Comparison of ENCODE assay signal across 10 mouse cellular contexts in genomic region chr15:83998586-83998985, GRCm38 (mm10).
A peak's percentile ranks its signal among the peaks of the same experiment; 100 is the strongest.
DNase-seq lines count a peak whose midpoint lies in the region; ATAC-seq lines count a peak whose summit lies in the region.
"Had no signal": no experiment of that assay in that cellular context is flagged by ENCODE, and none has a peak within 500 bp of the region (broad histone marks: within the 10 kb centered on the region; RNA-seq: fewer than 3 reads in every experiment).

No protein-coding gene starts in this region.

- H3K4me1 ChIP-seq in lung, embryonic 15.5 days: peaks cover 14% of the 10 kb centered on the region
- peaks cover 12% of the 10 kb centered on the region for H3K4me1 ChIP-seq in hindbrain, embryonic 14.5 days (replicated peaks; ENCODE audit: control insufficient read depth, insufficient read depth, low read length)
- H3K4me1 ChIP-seq in neural tube, embryonic 13.5 days (replicated peaks): peaks cover 39% of the 10 kb centered on the region

- H3K4me2 ChIP-seq in lung, embryonic 15.5 days: peak overlapping the region; percentile 5; the same call in 1 of the 2 replicates
- H3K4me2 ChIP-seq in hindbrain, embryonic 14.5 days (replicated peaks): peak overlapping the region; percentile 44
- peak overlapping the region; percentile 45 for H3K4me2 ChIP-seq in neural tube, embryonic 13.5 days

- H3K27ac ChIP-seq in lung, embryonic 15.5 days: peak overlapping the region; percentile 75
- peak overlapping the region; percentile 57; the same call in 1 of the 2 replicates for H3K27ac ChIP-seq in hindbrain, embryonic 14.5 days
- peak overlapping the region; percentile 83 for H3K27ac ChIP-seq in neural tube, embryonic 13.5 days (replicated peaks)
- H3K27ac ChIP-seq: gastrocnemius, adult 2 months had no signal

- H3K27me3 ChIP-seq in lung, embryonic 15.5 days: no peaks in the 10 kb centered on the region; the same call in 1 of the 2 replicates
- H3K27me3 ChIP-seq in hindbrain, embryonic 14.5 days (ENCODE audit: control insufficient read depth, insufficient read depth, low read length): no peaks in the 10 kb centered on the region
- peaks cover 9% of the 10 kb centered on the region for H3K27me3 ChIP-seq in neural tube, embryonic 13.5 days

- H3K36me3 ChIP-seq in lung, embryonic 15.5 days: no peaks in the 10 kb centered on the region
- H3K36me3 ChIP-seq in hindbrain, embryonic 14.5 days (replicated peaks; ENCODE audit: control insufficient read depth, insufficient read depth): no peaks in the 10 kb centered on the region
- no peaks in the 10 kb centered on the region for H3K36me3 ChIP-seq in neural tube, embryonic 13.5 days

- H3K4me3 ChIP-seq in lung, embryonic 15.5 days: no peak overlapping the region
- no peak overlapping the region for H3K4me3 ChIP-seq in hindbrain, embryonic 14.5 days (replicated peaks; ENCODE audit: low read length)
- H3K4me3 ChIP-seq in neural tube, embryonic 13.5 days: no peak overlapping the region

- H3K9me3 ChIP-seq in lung, embryonic 15.5 days: no peaks in the 10 kb centered on the region
- H3K9me3 ChIP-seq in hindbrain, embryonic 14.5 days (ENCODE audit: control insufficient read depth, low read length): no peaks in the 10 kb centered on the region
- no peaks in the 10 kb centered on the region for H3K9me3 ChIP-seq in neural tube, embryonic 13.5 days

- DNase-seq in frontal cortex, postnatal 10 days (ENCODE audit: low spot score in 2 of 2): no peak
- no peak for DNase-seq in lung, postnatal 4 days
- no peak for DNase-seq in hindbrain, embryonic 14.5 days (ENCODE audit: low spot score)
- no peak for DNase-seq in embryo, embryonic 9.5 days (ENCODE audit: extremely low spot score)
- DNase-seq in left cerebral cortex, adult 18-20 months (ENCODE audit: low spot score in 2 of 2): no peak
- DNase-seq: gastrocnemius, adult 2 months; lung, adult 2 months had no signal

- H3K9ac ChIP-seq in lung, embryonic 15.5 days: no peak overlapping the region
- H3K9ac ChIP-seq in hindbrain, embryonic 14.5 days: no peak overlapping the region; the same call in 1 of the 2 replicates
- peak overlapping the region; percentile 31; the same call in 1 of the 2 replicates for H3K9ac ChIP-seq in neural tube, embryonic 13.5 days

- ATAC-seq in frontal cortex, adult (ENCODE audit: low TSS enrichment): 0 out of 2 replicates have a peak, but pooled peaks have one; percentile 6
- no peak for ATAC-seq in lung, embryonic 15.5 days (ENCODE audit: borderline replicate concordance, extremely low read depth, low FRiP score, low TSS enrichment)
- no peak for ATAC-seq in hindbrain, embryonic 14.5 days (ENCODE audit: low FRiP score)
- ATAC-seq in neural tube, embryonic 13.5 days (ENCODE audit: low read depth): no peak

- 42% methylated on average over 7 of the region's 7 CpGs for WGBS in lung, embryonic 15.5 days
- WGBS in hindbrain, embryonic 14.5 days: 39% methylated on average over 7 of the region's 7 CpGs
- WGBS in neural tube, embryonic 13.5 days: 41% methylated on average over 7 of the region's 7 CpGs
